Mouse (Mus musculus) erythroblast, embryonic 14.5 days (primary cell): ENCODE measurements around the gene Eef1b2. TPM values are rescaled to one million over a fixed set of nuclear protein-coding genes. Genes with fewer than 3 reads are reported as not detected.
"Not testable (repeated sequence)": the region's sequence is repeated elsewhere in the genome, so short reads cannot be mapped to it uniquely, and the experiment has no call there.

ENCODE experiments used
- H3K27me3 ChIP-seq: 2 replicates; pipeline ENCODE4 v1.6.1; 2012; ENCODE audit warnings: inconsistent platforms; ENCODE audit not compliant: control insufficient read depth
- H3K36me3 ChIP-seq: 2 replicates; pipeline ENCODE4 v1.6.1; 2012; ENCODE audit warnings: mild to moderate bottlenecking, inconsistent platforms; ENCODE audit not compliant: control insufficient read depth
- H3K4me1 ChIP-seq: 2 replicates; pipeline ENCODE4 v1.6.1; 2012; ENCODE audit warnings: inconsistent platforms; ENCODE audit not compliant: control insufficient read depth
- H3K4me3 ChIP-seq: replicated peaks from 2 replicates; pipeline ENCODE3; 2012; ENCODE audit warnings: moderate library complexity, mild to moderate bottlenecking, inconsistent platforms
- H3K9me3 ChIP-seq: 2 replicates; pipeline ENCODE4 v1.6.1; 2012; ENCODE audit warnings: low read length, inconsistent platforms, mixed read lengths; ENCODE audit not compliant: control insufficient read depth
- GATA1 ChIP-seq: IDR thresholded peaks from 2 replicates; pipeline ENCODE4 v1.6.1; 2012; ENCODE audit warnings: low read length, inconsistent platforms, mixed read lengths
- TAL1 ChIP-seq: IDR thresholded peaks from 3 replicates; pipeline ENCODE4 v1.6.1; 2012; ENCODE audit warnings: low read length, inconsistent platforms, mixed read lengths
- polyA plus RNA-seq: library from polyadenylated mRNA; stranded (reverse); fragments of >175 nt; gene quantifications from 2 replicates; pipeline ENCODE4 v1.2.3, GENCODE M21; 2012

Eef1b2 gene
- 18.7 and 24.8 TPM in 2 replicates for polyA plus RNA-seq

DNA sequence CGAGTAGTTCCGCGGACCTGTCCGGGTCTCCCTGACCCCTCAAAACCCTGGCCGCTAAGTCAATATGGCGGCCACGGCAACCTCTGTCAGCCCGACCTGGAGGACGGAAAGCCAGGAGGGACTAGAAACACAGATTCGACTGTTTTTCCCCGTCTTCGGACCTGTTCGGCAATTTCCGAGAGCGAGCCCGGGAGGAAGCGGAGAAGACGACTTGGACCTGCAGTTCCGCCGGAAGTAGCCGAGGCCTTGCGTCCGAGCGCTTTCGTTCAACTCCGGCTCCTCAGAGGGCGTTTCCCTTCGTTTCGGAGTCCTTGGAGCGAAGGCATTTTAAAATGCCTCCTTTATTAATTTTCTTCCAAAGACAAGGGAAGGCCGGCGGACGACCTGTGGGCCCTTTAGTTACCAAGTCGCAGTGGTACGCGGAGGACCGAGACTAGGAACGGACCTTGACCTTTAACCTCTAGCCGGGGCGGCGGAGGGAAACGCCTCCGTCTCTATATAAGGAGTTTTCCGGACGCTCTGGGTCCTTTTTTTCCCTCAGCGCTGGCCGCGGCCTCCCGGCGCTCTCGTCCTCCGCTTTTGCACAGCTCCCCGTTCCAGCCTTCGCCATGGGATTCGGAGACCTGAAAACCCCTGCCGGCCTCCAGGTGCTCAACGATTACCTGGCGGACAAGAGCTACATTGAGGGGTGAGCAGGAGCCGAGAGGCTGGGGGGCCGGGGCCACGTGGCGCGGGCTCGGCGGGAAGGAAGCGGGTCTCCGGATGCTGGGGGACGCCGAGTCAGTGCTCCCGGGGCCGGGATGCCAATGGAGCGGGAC lies at the start of gene Eef1b2, which contains the start of gene Ndufs1:
Gene Eef1b2, plus strand, starts transcription at position 222 of the 818 bp plus-strand sequence.
Gene Ndufs1, minus strand, starts transcription at position 230 of the 818 bp plus-strand sequence.
- Histone ChIP-seq H3K4me1 (peaks cover 41% of the 10 kb centered on the region), H3K9me3 (no peaks in the 10 kb centered on the region), H3K36me3 (peaks cover 51% of the 10 kb centered on the region), H3K27me3 (no peaks in the 10 kb centered on the region), H3K4me3 (peak within 1 kb of the TSS; percentile 86)
- no peak for TF ChIP-seq GATA1

DNA sequence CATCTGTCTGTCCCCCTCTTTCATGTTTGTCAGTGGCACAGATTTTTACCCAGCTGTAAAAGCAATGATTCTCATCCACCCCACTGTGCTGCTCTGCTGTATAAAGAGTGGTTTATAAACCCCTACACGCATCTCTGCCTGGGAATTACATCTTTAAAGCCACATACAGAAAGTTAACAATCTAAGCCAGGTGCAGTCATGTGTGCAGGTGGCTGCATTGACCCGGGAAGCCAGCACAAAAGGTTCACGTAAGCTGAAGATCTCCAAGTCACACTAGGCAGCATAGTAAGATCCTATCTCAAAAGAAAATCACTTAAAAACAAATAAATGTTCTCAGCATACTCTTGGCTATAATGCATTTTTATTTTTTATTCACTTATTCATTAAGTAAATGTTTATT lies 47.4 kb upstream of the Eef1b2 start:
- H3K9me3 ChIP-seq, result no peaks in the 10 kb centered on the region
- TF ChIP-seq TAL1 (no peak), GATA1 (no peak)
- peaks cover 29% of the 10 kb centered on the region for H3K36me3 ChIP-seq
- H3K4me3 ChIP-seq, result peak overlapping the region; percentile 49
- peaks cover 23% of the 10 kb centered on the region for H3K4me1 ChIP-seq
- no peaks in the 10 kb centered on the region for H3K27me3 ChIP-seq

DNA sequence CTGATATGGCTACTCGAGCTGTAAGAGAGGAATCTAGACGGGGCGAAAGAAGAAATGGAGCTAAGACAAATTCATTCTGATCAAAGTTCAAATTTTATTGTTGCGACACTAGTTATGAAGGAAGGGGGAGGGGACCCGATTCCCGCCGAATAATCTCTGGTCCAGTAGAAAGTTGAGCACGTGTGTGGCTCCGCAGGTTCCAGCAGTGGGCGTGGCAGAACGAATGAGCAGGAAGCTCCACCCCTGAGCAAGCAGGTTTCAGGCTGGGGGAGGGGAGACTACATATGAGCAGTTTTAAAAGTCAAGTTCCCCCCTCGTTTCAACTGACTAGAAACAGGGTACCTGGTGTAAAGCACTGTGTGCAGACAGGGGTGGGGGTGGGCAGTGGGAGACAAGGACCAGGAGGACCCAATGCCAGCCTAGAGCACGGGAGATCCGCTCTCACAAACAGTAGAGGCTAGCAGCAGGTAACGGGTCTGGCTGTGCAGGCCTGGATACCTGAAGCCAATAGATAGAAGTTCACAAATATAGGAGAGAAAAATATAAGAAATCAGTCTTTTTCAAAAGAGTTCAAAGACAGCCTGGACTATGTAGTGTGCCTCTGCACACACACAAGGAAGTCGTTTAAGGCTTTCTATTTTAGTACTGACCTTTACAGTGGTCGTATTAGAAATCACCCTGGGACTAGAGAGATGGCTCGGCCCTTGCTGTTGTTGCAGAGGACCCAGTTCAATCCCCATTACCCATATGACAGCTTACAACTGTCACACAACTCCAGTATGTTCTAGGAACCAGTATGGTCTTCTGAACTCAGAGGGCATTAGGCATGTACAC lies 46.6 kb upstream of the Eef1b2 start:
- Histone ChIP-seq H3K4me3 (peak overlapping the region; percentile 62), H3K4me1 (peaks cover 23% of the 10 kb centered on the region), H3K9me3 (no peaks in the 10 kb centered on the region), H3K27me3 (no peaks in the 10 kb centered on the region), H3K36me3 (peaks cover 24% of the 10 kb centered on the region)
- TF ChIP-seq TAL1, result no peak

DNA sequence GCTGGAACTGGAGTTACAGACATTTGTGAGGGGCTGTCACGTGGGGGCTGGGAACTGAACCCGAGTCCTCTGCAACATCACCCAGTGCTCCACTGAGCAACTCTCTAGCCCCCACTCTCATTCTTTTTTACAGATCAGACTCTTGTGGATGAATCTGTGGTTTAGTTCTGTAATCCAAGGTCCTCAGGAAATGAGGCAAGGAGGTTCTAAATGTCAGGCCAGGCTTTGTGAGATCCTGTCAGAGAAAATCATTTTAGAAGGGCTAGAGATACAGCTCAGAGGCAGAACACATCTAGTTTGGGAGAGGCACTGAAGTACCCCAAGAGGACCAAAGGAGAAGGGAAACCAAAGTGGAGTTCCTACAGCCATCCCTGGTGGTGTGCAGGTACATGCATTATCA lies 45.7 kb upstream of the Eef1b2 start:
- Histone ChIP-seq H3K4me1 (peaks cover 23% of the 10 kb centered on the region), H3K36me3 (peaks cover 16% of the 10 kb centered on the region), H3K27me3 (no peaks in the 10 kb centered on the region), H3K9me3 (no peaks in the 10 kb centered on the region), H3K4me3 (no peak overlapping the region)
- TF ChIP-seq TAL1 (no peak), GATA1 (no peak)

DNA sequence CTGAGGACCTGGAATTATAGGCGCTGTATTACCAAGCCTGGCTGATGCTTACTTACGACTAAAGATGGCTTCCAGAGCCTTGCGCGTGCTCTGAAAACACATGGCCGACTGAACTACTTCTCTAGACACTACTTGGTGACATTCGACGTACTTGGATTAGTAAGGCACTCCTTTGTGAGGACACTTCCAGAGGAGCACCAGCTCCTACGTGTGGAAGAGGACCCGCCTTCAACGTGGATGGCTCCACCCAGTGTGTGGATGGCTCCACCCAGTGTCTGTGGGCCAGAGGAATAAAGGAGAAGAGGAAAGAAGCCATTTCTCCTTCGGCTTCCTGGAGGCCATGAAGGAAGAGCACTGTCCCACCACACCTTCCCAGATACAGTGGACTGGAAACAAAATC lies 44.9 kb upstream of the Eef1b2 start:
- TF ChIP-seq GATA1 (no peak), TAL1 (no peak)

DNA sequence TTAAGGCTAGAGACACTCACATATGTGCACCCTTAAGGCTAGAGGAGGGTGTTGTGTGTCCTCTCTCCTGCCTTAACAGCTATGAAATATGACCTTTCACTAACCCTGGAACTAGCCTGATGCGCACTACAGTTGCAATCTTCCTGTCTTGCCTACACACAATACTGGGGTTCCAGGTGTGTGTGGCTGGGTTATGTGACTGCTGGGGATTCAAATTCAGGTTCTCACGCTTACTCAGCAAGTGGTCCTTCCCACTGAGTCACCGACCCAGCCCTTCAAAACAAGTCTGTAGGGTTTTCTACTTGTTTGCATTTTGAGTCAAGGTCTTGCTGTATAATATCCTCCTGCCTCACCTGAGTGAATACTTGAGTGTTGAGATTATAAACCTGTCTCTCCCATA lies 42.1 kb upstream of the Eef1b2 start:
- Histone ChIP-seq H3K36me3 (peaks cover 11% of the 10 kb centered on the region), H3K9me3 (no peaks in the 10 kb centered on the region), H3K4me3 (no peak overlapping the region), H3K4me1 (peaks cover 19% of the 10 kb centered on the region), H3K27me3 (no peaks in the 10 kb centered on the region)
- TF ChIP-seq TAL1 (no peak), GATA1 (no peak)

More for the DNA sequence above, 44.9 kb upstream of the Eef1b2 start:
- Histone ChIP-seq H3K4me3 (no peak overlapping the region), H3K4me1 (peaks cover 23% of the 10 kb centered on the region), H3K36me3 (peaks cover 10% of the 10 kb centered on the region), H3K9me3 (no peaks in the 10 kb centered on the region), H3K27me3 (no peaks in the 10 kb centered on the region)

DNA sequence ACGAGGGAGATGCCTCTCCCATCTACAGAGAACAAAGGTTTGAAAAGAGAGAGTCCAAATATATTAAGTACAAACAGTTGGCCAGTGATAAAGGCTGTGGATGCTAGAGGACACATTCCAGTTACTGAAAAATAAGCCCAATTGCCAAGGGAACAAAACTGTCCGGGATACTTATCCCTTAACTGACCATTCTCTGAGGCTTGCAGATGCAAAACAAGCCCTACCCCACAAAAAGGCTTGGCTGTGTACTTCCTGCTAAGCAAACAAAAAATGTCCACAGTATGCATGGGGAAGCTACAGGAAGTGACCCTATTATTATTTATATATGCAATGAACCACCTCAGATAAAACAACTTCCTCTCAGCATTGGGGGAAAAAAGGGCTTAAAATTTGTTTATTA lies 38.7 kb upstream of the Eef1b2 start:
- TF ChIP-seq GATA1, result no peak
- TF ChIP-seq TAL1, result no peak
- no peaks in the 10 kb centered on the region; the same call in 1 of the 2 replicates for H3K4me1 ChIP-seq
- no peaks in the 10 kb centered on the region for H3K27me3 ChIP-seq
- no peaks in the 10 kb centered on the region for H3K9me3 ChIP-seq
- no peak overlapping the region for H3K4me3 ChIP-seq
- H3K36me3 ChIP-seq, result peaks cover 36% of the 10 kb centered on the region

DNA sequence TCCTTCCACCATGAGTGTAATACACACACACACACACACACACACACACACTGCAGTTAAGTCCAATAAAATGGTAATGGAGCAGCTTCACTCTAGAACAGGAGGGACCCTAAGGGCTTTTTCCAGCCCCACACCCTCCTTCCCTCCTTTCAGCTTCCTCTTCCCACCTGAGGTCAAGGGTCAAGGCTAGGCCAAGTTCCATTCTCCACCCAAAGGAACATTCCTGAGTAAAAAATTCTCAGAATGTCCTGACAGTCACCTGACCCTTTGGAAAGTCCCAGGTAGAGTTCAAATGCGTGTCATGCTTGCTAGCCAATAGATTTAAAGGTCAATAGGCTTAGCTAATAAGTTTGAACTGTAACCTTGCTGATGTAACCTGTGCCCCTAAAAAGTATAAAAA lies 38.0 kb upstream of the Eef1b2 start:
- H3K9me3 ChIP-seq, H3K27me3 ChIP-seq, H3K4me3 ChIP-seq, H3K4me1 ChIP-seq: not testable (repeated sequence)
- H3K36me3 ChIP-seq, result peaks cover 42% of the 10 kb centered on the region

DNA sequence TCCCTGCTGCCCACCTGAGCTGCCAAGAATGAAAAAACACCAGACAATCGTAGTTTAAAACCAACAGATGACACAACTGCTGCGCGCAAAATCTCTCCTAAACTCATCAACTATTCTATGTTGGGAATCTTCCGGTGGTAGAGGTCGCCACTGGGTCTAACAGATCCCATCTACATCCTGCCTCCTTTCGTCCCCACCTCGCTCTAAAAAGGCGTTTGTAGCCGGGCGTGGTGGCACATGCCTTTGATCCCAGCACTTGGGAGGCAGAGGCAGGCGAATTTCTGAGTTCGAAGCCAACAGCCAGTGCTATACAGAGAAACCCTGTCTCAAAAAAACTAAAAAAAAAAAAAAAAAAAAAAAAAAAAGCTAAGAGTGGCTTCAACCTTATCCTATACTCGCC lies 36.4 kb upstream of the Eef1b2 start:
- peaks cover 59% of the 10 kb centered on the region for H3K36me3 ChIP-seq
- H3K9me3 ChIP-seq, result no peaks in the 10 kb centered on the region
- H3K27me3 ChIP-seq, result no peaks in the 10 kb centered on the region
- H3K4me1 ChIP-seq, result no peaks in the 10 kb centered on the region
- TF ChIP-seq TAL1, result no peak
- no peak for TF ChIP-seq GATA1
- no peak overlapping the region for H3K4me3 ChIP-seq
